Mouse (Mus musculus): ENCODE measurements at regions not wholly inside any gene's neighbourhood (a gene's known extent, or its start where the extent isn't known, plus 50 kb on each side); places are given as distances from the start of the nearest gene placed in this dataset.

DNA sequence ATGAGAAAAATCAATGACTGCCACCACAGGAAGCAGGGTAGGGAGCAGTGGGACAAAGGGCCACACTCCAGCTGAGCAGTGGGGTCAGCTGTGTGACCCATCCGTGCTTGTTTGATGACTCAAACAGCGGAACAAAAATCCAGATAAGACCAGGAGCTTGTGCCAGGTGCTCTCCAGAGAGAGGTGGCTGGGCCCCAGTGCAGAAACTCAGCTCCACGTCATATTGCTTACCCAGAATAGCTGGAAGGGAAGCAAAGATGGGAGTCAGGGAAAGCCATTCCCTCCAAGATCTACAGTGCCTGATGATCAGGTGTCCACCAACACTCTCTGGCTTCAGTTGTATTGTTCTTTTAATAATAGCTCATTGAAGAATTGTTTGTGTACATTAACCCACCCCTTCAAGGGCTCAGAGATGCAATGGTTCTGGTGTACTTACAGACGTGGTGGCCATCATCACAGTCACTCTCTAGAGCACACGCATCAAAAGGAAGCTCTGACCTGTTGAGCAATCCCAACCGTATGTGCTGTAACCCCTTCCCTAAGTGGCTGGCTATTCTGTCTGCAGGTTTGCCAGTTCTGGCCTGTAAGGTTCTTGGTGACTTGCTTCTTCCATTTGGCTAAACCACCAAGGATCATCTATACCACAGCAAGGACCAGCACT is 117.6 kb upstream of the Frmd6 start:
- WGBS: 70% methylated on average over 6 of the region's 6 CpGs
- no peak overlapping the region for H3K27ac ChIP-seq
- H3K36me3 ChIP-seq: no peaks in the 10 kb centered on the region
- no peak overlapping the region for H3K4me3 ChIP-seq
- no peak for ATAC-seq (ENCODE audit: insufficient number of reproducible peaks, low FRiP score, low TSS enrichment, low read depth)
- no peaks in the 10 kb centered on the region for H3K9me3 ChIP-seq
- H3K4me2 ChIP-seq: no peak overlapping the region
- H3K27me3 ChIP-seq: no peaks in the 10 kb centered on the region
- peaks cover 19% of the 10 kb centered on the region for H3K4me1 ChIP-seq
- no peak overlapping the region for H3K9ac ChIP-seq

DNA sequence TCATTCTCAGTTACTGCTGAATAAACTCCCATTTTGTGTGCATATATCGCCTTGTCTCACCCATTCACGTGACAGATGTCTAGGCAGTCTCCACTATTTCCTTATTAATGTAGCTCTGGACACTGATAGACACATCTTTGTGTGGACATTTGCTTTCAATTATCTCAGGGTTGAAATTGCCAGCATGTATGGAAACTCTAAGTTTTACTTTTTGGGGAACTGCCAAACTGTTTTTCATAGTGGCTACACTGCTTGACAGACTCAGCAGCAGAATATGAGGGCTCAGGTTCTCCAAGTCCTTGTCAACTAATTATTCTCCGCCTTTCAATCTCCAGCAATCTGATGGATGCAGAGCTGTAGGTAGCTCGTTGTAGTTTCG is 117.0 kb upstream of the Frmd6 start:
- H3K4me2 ChIP-seq: no peak overlapping the region
- H3K9me3 ChIP-seq: no peaks in the 10 kb centered on the region
- H3K4me3 ChIP-seq: no peak overlapping the region
- H3K9ac ChIP-seq: no peak overlapping the region
- H3K36me3 ChIP-seq: no peaks in the 10 kb centered on the region
- 62% methylated on average over 5 of the region's 5 CpGs for WGBS
- peak; percentile 38; the same call in 1 of the 2 replicates for ATAC-seq (ENCODE audit: insufficient number of reproducible peaks, low FRiP score, low TSS enrichment, low read depth)
- H3K4me1 ChIP-seq: peaks cover 23% of the 10 kb centered on the region
- no peak overlapping the region for H3K27ac ChIP-seq
- H3K27me3 ChIP-seq: no peaks in the 10 kb centered on the region

DNA sequence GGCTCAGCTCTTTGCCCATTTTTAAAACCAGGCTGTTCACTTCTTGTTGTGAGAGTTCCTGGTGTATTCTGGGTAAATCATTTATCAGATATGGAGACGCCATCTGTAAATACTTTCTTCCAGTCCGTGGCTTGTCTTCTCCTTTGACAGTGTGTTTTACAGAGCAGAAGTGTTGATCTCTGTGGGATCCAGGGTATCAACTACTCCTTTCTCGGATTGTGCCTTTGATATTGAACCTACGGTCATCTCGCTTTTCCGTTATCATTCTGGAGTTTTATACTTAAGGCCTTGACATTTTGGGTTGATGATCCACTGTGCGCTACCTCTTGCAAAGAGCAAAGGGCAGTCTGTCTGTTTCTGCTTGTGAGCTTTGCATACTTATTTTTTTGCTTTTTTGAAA is 115.0 kb upstream of the Frmd6 start:
- no peak overlapping the region for H3K4me2 ChIP-seq
- ATAC-seq (ENCODE audit: insufficient number of reproducible peaks, low FRiP score, low TSS enrichment, low read depth): no peak
- H3K9ac ChIP-seq: no peak overlapping the region
- WGBS: 88% methylated on average over 7 of the region's 7 CpGs
- H3K4me3 ChIP-seq: no peak overlapping the region
- no peaks in the 10 kb centered on the region for H3K36me3 ChIP-seq
- H3K9me3 ChIP-seq: no peaks in the 10 kb centered on the region
- no peaks in the 10 kb centered on the region for H3K27me3 ChIP-seq
- no peak overlapping the region for H3K27ac ChIP-seq
- peaks cover 27% of the 10 kb centered on the region for H3K4me1 ChIP-seq

DNA sequence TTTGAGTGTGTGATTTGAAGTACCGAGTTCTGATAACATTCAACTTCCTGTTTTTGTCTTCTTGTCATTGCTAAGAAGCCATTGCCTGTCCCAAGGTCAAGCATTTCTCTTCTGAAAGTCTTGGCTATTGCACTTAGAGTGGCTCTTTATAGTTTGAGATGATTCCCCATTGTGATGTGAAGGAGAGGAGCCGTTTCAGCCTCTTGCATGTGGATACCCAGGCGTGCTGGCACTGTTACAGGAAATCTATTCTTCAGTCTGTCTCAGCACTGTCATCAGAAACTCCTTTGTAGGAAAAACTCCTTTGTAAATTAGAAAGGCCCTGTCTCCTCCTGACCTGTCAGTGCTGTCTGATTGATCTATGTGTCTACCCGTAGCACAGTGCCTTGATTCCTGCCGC is 114.3 kb upstream of the Frmd6 start:
- H3K27me3 ChIP-seq: no peaks in the 10 kb centered on the region
- no peak overlapping the region for H3K27ac ChIP-seq
- H3K4me3 ChIP-seq: no peak overlapping the region
- H3K4me1 ChIP-seq: peaks cover 27% of the 10 kb centered on the region
- 71% methylated on average over 5 of the region's 5 CpGs for WGBS
- no peaks in the 10 kb centered on the region for H3K36me3 ChIP-seq
- no peak overlapping the region for H3K9ac ChIP-seq
- H3K9me3 ChIP-seq: no peaks in the 10 kb centered on the region
- no peak overlapping the region for H3K4me2 ChIP-seq
- ATAC-seq (ENCODE audit: insufficient number of reproducible peaks, low FRiP score, low TSS enrichment, low read depth): no peak

DNA sequence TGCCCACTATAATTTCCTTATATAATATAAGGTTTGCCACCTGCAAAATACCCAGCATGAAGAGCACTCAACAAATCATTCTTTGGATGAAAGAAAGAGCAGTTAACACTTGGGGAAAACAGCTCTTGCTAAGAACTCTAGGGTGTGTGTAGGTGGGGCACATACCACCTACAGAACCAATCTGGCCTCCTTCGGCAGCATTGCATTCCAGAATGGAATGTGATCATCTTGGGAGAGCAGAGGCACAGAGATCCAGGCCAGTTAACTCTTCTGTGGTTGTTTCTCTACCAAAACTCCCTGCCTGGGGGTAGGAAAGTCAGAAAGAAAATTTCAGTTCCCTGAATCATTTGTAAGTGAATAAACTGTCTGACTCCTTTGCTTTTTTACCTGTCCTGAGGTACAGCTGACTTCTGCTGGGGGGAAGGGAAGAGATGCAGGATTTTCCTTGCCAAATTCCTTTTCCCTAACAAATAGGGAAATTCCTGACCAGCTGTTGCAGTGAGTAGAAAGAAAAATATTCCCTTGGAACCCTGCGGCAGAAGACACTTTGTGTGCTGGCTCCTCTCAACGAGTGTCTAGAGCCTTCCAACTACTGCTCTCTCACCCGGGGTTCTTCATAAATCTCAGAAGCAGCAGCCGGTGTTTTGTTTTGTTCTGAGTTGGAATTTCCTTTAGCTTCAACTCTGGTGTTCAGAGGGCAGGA is 112.8 kb upstream of the Frmd6 start:
- peak overlapping the region; percentile 72 for H3K27ac ChIP-seq
- H3K4me3 ChIP-seq: no peak overlapping the region
- ATAC-seq (ENCODE audit: insufficient number of reproducible peaks, low FRiP score, low TSS enrichment, low read depth): no peak
- H3K36me3 ChIP-seq: no peaks in the 10 kb centered on the region
- H3K9me3 ChIP-seq: no peaks in the 10 kb centered on the region
- WGBS: 18% methylated on average over 5 of the region's 5 CpGs
- H3K9ac ChIP-seq: no peak overlapping the region
- H3K4me1 ChIP-seq: peaks cover 22% of the 10 kb centered on the region
- H3K27me3 ChIP-seq: no peaks in the 10 kb centered on the region
- no peak overlapping the region for H3K4me2 ChIP-seq

DNA sequence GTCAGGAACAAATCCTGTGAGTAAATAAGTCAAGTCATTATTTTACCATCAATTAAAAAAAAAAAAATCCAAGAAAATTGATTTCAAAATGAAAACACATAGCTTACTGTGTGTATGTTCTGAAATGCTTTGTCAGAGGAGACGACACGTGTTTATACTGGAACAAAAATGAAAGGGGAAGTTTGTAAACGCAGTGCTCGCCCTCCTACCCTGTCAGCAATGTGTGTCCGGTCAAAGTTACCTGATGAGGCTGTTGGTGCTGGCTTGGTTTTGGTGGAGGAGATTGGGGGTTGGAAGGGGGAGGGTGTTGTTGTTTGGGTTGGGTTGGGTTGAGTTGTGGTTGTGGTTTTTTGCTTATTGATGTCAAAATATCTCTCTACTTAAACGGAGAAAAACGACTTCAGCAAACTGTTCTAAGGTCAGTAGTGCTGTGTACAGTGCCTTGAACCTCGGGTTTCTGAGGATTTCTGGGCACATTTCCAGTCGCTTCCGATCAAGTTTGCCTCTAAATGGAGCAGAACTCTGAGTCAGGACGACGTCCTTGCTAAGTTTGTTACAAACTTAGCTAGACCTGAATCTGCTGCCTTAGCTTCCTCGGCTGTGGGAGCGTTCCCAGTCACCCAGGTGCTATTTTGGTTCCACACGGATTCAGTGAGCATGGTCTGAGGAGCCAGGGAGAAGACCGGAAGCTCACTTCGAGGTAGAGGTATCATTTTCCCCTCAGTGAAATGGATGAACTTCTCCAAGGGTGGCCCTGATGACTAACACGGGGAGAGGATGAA is 111.6 kb upstream of the Frmd6 start:
- peaks cover 17% of the 10 kb centered on the region for H3K4me1 ChIP-seq
- no peak overlapping the region for H3K4me3 ChIP-seq
- no peak overlapping the region for H3K4me2 ChIP-seq
- no peaks in the 10 kb centered on the region for H3K36me3 ChIP-seq
- no peaks in the 10 kb centered on the region for H3K27me3 ChIP-seq
- WGBS: 53% methylated on average over 18 of the region's 18 CpGs
- no peak overlapping the region for H3K9ac ChIP-seq
- ATAC-seq (ENCODE audit: insufficient number of reproducible peaks, low FRiP score, low TSS enrichment, low read depth): no peak
- no peaks in the 10 kb centered on the region for H3K9me3 ChIP-seq
- no peak overlapping the region for H3K27ac ChIP-seq

DNA sequence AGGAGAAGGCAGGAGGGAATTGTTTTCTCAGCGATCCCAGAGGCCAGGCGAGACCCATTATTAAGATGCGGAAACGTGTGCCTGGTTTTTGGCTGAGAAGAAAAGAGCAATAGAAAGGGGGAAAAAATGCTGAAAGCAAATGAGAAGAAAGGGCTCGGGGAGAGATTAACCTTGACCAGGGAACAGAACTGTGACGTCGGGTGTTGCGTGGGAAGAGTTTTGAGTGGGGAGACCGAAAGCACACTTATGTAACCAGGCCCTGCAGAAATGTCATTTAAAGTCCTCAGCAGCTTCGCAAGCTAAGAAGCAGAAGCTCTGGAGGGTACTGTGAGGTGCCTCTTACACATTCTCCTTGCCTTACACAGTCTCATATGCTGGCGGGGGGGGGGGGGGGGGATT is 111.0 kb upstream of the Frmd6 start:
- 53% methylated on average over 11 of the region's 11 CpGs for WGBS
- peaks cover 20% of the 10 kb centered on the region for H3K4me1 ChIP-seq
- H3K9me3 ChIP-seq: no peaks in the 10 kb centered on the region
- no peaks in the 10 kb centered on the region for H3K36me3 ChIP-seq
- H3K27me3 ChIP-seq: no peaks in the 10 kb centered on the region
- H3K9ac ChIP-seq: no peak overlapping the region
- H3K27ac ChIP-seq: no peak overlapping the region
- H3K4me2 ChIP-seq: no peak overlapping the region
- no peak overlapping the region for H3K4me3 ChIP-seq
- ATAC-seq (ENCODE audit: insufficient number of reproducible peaks, low FRiP score, low TSS enrichment, low read depth): no peak

DNA sequence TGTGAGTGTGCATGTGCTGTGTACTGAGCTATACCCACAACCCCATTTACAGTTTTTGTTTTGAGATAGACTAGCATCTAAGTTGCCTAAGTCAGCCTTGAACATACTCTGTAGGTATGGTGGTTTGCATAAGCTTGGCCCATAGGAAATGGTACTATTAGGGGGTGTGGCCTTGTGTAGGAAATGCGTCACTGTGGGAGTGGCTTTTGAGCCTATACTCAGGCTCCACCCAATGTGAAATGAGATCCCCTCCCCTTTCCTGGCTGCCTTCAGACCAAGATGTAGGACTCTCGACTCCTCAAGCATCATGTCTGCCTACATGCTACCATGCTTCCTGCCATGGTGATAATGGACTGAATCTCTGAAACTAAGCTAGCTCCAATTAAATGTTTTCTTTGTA is 109.5 kb upstream of the Frmd6 start:
- WGBS: 94% methylated on average over 2 of the region's 2 CpGs

DNA sequence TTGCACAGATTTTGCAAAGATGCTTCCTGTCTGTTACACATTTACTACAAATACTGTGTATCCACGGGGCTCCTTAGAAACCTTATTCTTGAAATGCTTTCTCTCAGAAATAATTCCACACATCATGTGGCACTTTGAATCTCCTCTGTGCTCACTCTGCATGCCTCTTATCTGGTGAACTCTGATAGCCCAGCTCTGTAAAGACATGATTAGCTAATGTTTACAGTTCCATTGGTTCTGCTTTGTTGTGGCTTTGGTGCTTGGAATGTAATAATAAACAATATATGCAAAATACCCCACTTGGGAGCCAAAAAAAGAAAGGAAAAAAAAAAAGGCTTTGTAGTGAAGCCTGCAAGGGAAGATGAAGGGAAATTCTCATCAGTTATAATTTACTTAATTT is 106.7 kb upstream of the Frmd6 start:
- H3K9ac ChIP-seq: no peak overlapping the region
- no peak for ATAC-seq (ENCODE audit: insufficient number of reproducible peaks, low FRiP score, low TSS enrichment, low read depth)
- peaks cover 13% of the 10 kb centered on the region for H3K4me1 ChIP-seq
- WGBS: 46% methylated on average over 1 of the region's 1 CpGs
- H3K27me3 ChIP-seq: no peaks in the 10 kb centered on the region
- H3K27ac ChIP-seq: no peak overlapping the region
- H3K36me3 ChIP-seq: no peaks in the 10 kb centered on the region
- H3K4me3 ChIP-seq: no peak overlapping the region
- H3K4me2 ChIP-seq: no peak overlapping the region
- H3K9me3 ChIP-seq: no peaks in the 10 kb centered on the region

More for the DNA sequence above, 109.5 kb upstream of the Frmd6 start:
- H3K4me1 ChIP-seq: peaks cover 26% of the 10 kb centered on the region
- H3K36me3 ChIP-seq: no peaks in the 10 kb centered on the region
- H3K27me3 ChIP-seq: no peaks in the 10 kb centered on the region
- no peaks in the 10 kb centered on the region for H3K9me3 ChIP-seq
- H3K4me2 ChIP-seq: no peak overlapping the region
- no peak overlapping the region for H3K27ac ChIP-seq
- H3K9ac ChIP-seq: no peak overlapping the region
- H3K4me3 ChIP-seq: no peak overlapping the region
- ATAC-seq (ENCODE audit: insufficient number of reproducible peaks, low FRiP score, low TSS enrichment, low read depth): no peak

DNA sequence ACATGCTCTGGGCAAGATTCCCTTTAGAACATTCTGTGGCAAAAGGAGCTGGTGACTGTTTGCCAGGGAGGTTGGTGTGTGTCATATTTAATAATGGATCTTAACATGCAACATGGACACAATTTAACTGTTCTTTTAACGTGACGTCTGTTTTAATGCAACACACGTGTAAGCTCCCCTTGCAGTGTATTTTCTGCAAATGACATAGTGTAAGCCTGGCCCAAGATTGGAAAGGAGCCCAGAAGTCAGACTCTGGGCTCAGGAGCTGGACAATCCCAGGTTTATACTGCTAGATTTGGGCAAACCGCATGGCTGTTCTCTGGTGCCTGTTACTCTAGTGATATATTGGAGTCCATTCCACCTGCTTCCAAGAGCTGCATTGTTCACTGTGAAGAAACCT is 106.1 kb upstream of the Frmd6 start:
- Histone ChIP-seq H3K9ac (no peak overlapping the region), H3K4me3 (no peak overlapping the region), H3K27me3 (no peaks in the 10 kb centered on the region), H3K27ac (peak overlapping the region; percentile 28), H3K36me3 (no peaks in the 10 kb centered on the region), H3K4me1 (peaks cover 11% of the 10 kb centered on the region), H3K9me3 (no peaks in the 10 kb centered on the region), H3K4me2 (no peak overlapping the region)
- 30% methylated on average over 4 of the region's 4 CpGs for WGBS
- no peak for ATAC-seq (ENCODE audit: insufficient number of reproducible peaks, low FRiP score, low TSS enrichment, low read depth)

DNA sequence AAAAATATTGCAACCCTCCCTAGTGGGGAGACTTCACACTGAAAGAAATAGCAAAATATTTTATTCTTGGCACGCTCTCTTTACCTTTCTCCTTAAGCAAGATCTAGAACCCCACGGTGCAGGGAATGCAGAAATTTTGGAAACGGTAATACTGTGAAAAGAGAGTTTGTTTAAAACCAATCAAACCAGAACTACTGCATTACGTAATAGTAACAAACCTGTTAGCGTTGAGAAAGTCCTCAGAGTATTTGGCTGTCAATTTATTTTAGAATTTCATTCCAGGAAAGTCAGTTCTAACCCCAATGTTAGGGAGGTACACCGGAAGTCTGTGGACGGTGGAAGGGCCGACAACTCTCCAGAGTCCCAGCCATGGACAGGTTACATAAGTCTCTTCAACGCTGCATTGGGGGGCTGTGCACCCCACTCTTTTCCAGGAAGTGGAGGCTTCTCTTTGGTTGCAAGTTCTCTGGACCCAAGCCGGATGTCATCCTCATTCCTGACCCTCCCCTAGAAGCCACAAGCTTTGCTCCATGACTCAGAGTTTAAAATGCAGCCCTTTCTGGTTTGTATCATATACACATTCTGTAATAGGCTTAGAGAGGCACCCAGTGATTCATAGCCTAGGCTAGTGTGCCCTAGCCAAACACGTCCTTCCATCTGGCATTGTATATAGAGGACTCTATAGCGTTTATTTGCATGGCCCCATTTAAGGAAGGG is 105.0 kb upstream of the Frmd6 start:
- H3K4me1 ChIP-seq: peaks cover 9% of the 10 kb centered on the region
- no peak overlapping the region for H3K9ac ChIP-seq
- 55% methylated on average over 12 of the region's 12 CpGs for WGBS
- no peak overlapping the region for H3K4me2 ChIP-seq
- no peak for ATAC-seq (ENCODE audit: insufficient number of reproducible peaks, low FRiP score, low TSS enrichment, low read depth)
- no peaks in the 10 kb centered on the region for H3K27me3 ChIP-seq
- no peak overlapping the region for H3K27ac ChIP-seq
- no peak overlapping the region for H3K4me3 ChIP-seq
- H3K36me3 ChIP-seq: no peaks in the 10 kb centered on the region
- H3K9me3 ChIP-seq: no peaks in the 10 kb centered on the region

DNA sequence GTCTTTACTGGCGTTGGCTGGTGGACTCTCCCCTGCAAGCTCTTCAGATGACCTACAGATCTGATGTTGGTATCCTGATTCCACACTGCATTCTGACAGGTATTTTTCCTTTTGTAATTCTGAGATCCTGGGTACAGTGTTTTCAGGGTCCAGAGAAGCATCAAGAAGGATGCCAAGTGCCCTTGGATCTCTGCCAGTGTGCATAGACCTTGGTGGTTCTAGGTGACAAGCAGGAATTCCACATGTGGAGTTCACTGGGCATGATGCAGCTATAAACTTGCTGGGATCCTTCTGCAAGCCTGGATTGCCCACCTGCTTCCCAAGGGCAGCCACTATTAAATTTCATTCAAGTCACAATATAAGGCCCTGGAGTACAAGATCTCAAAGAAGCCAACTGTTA is 100.0 kb upstream of the Frmd6 start:
- Histone ChIP-seq H3K9ac (no peak overlapping the region), H3K4me2 (no peak overlapping the region), H3K27me3 (no peaks in the 10 kb centered on the region), H3K4me3 (no peak overlapping the region), H3K27ac (no peak overlapping the region), H3K36me3 (no peaks in the 10 kb centered on the region), H3K9me3 (no peaks in the 10 kb centered on the region), H3K4me1 (peaks cover 9% of the 10 kb centered on the region; the same call in 1 of the 2 replicates)
- no peak for ATAC-seq (ENCODE audit: insufficient number of reproducible peaks, low FRiP score, low TSS enrichment, low read depth)
- WGBS: 81% methylated on average over 1 of the region's 1 CpGs

Measured in limb, embryonic 15.5 days (tissue).